Mouse (Mus musculus) lung, adult 2 months (tissue): ENCODE data around the gene Crygd.

Experiments
- CTCF ChIP-seq: fragments of 200-500 bp; IDR thresholded peaks from 2 replicates; pipeline ENCODE4 v1.5.1; 2011; ENCODE audit warnings: mild to moderate bottlenecking, low read length, control low read depth; ENCODE audit not compliant: insufficient read depth
- POLR2A ChIP-seq: fragments of 200-500 bp; IDR thresholded peaks from 2 replicates; pipeline ENCODE4 v1.6.1; 2011; ENCODE audit warnings: low read depth, mild to moderate bottlenecking, control low read depth, low read length, borderline replicate concordance; ENCODE audit errors: extremely low read depth

DNA sequence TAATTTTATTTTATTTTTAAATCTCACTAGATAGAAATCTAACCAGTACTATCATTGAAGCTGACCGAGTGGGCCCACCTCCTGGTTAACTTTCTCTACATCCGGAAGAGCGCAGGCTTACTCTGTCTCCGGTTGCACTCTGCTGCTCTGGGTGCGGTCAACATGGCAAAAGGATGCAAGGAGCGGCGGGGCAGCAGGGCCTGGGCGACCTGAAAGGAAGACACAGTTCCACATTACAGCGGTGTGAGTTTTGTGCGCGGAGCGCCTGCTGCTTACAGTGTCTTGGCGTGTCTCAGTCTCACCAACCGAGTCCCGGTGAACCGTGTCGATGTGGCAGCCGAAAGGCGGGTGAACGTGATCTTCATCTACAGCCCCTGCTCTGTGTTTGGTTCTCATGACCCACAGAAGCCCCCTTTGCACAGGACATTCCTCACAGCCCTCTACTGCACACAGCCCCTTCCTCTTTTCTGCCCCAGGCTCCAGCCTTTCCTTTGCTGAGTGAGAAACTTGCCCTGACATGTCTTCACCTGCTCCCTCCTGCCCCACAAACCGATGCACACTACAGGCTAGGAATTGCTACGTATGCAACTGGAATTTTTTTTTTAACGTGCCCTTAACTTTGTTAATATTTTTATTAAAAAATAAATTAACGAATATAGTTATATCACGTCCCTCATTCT, 46.6 kb upstream of the Crygd start:
- TF ChIP-seq CTCF (no peak), POLR2A (no peak)
